Mouse (Mus musculus) gastrocnemius, adult 8-10 months (tissue): ENCODE results near the gene Dzip1. TPM values are rescaled to one million over a fixed set of nuclear protein-coding genes. Genes with fewer than 3 reads are reported as not detected.

Experiments
- DNase-seq, 2 experiments: peaks; one replicate each; pipeline ENCODE4 v3.0.0; 2022; ENCODE audit warnings: low spot score in 2 of 2
- total RNA-seq, 4 experiments: library from RNA; stranded (reverse); gene quantifications; 2 replicates each; pipeline ENCODE4 v1.2.4; 2022

Dzip1 gene
- total RNA-seq, 4 experiments from 2014 or later: 1.4 to 1.7 (median 1.6) TPM

DNA sequence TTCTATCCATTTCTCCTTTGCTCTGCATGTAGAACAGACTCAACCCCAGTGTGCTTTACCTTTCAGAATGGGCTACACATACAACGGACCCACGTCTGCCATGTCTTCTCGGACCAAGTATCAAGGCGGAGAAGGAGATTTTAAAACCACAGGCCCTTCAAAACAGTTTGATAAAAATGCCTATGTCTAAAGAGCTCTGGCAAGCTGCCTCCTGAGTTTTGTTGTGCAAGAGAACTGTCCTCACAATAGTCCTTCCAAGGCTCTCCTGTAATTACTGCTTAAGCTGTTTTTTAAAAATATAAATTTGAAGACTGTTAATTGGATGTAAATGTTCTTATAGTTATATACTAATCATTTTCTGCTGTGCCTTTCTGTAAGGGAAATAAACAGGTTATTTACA lies 51.1 kb downstream of the Dzip1 start:
- no peak for DNase-seq

DNA sequence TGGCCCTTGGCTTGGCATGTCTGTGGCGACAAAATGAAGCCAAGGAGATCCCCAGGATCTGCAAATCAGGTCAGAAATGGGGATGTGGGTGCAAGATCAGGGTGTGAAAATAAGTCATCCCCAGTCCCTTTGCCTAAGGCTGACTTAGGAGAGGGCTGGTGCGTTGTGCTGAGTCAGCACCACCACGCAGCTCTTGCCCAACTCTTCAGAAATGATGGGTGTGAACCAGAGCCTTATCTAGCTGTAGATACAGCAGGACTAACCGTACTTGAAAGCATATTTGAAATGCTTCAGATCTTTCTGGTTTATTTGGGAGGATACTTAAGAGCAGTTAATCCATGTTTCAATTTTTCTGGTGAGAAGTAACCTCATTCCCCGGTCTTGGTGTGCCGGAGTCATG lies 55.5 kb downstream of the Dzip1 start:
- no peak for DNase-seq

DNA sequence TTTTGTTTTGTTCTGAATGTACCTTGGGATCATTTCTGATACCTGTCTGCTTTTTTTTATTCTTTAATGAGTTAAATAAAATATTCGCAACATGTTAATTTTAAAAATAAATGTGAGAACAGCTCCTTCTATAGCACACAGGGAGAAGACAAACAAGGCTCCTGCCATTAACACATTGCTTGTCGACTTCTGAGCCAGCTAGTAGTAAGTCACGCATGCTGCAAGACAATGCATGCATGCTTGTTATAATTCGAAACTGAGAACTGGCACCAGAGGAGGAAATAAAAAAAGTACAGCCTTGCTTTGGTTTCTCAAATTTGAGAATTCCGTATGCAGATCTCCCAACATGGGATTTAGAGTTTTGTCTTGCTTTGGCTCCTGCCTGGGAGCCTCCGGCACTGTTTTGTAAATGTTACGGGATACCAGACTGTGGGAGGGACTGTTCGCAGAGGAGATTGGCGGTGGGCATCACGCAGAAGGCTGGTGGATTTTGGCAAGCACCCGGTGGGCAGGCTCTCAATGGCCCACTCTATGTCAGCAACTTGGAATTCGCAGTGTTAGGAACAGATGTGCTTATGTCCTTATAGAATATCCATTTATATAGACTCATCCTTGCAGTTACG lies 57.0 kb downstream of the Dzip1 start:
- no peak for DNase-seq

DNA sequence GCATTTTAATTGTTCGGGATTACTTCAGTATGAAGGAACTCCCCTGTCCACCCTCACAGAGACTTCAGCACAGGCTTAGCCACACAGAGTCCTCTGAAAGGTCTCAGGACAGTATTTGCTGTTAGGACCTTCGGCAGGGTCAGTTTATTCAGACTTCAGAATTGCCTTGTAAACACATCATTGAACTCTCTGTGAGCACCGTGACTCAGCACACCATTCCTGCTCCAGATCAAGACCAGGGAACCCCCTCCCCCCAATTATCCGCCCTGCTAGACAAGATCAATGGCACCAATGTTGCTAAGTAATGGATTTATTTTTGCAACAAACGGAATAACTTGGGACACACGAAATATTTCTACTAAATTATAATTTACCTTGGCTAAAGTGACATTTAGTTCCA lies 57.9 kb downstream of the Dzip1 start:
- no peak for DNase-seq

DNA sequence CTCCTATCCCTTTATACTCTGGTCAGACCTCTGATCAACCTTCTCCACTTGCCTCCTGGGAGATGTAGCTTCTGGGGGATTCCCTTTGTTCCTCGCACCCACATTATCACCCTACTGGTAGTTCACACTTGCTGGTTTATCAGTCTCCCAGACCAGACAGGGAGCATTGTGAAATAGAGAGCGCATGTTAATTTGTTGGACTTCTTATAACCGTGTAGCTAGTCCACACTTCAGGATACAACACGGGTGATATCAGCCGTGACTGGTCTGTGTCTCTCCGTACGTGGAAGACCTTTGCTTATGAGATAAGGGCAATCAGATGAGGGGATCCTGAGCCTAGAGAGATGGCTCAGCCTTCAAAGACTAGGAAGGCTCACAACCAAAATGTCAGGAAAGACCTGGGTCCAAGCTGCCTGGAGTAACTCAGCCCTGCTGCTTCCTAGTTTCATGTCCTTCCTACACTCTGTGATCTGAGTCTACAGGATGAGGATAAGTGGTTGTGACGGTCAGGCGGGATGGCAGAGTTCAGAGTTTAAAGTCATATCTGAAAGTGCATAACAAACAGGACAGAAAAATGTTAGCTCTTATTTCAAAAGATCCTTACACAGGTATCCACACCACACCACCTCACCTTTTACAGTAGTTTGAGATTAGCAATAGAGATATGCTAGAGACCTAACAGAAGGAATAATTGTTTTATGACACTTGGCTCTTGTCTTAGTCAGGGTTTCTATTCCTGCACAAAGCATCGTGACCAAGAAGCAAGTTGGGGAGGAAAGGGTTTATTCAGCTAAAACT lies 59.0 kb downstream of the Dzip1 start:
- no peak for DNase-seq

DNA sequence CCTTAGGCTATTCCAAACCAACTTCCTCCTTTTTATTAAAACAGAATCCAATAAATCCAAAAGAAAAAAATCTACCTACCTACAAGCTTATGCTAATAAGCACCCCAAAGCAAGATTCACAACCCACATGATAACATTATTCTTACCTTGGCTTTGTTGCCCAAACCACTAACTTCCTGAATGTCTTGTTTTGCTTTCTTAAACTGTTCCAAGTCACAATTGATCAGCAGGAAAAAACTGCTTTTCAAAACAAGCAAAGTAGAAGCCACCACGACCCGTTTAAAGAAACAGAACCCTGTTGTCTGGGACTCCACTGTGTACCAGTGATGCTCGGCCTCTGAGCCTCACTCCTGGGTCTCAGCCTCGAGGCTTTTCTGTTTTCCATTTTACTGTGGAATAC lies 60.4 kb downstream of the Dzip1 start:
- no peak for DNase-seq

DNA sequence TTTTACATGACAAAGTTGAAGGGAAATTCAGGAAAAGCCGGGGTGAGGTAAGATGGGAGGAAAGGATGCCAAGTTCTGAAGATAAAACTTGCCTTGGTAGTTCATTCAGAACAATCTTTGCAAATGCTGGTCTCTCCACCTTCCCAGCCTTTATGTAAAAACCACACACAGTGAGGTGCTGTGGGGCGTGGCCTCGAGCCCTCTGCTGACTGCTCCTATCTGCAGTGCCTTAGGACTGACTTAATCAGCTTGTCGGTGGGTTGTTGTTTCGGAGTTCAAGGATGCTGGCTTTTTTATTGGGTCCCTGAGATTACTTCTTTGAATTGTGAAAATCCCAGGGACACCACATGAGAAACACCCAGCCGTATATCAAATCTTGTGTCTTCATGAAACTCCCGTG lies 63.0 kb downstream of the Dzip1 start:
- no peak for DNase-seq

DNA sequence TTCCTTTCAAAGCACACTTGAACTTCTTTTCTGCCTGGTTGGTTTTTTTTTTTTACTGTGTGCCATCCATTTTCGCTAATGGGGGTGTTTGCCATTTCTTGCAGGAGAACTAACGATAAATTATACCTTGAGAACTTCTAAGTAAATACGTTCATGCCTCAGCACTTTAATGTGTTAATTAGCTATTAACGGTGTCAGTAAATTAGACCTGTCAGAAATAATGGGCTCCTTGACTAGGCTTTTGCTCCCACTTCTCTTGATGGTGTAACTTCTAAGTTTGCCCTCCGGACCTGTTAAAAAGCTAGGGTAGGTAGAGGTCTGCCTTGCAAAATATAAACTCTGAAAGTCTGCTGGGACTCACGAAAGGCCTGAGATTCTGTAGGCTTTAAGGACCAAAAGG lies 66.9 kb downstream of the Dzip1 start:
- no peak for DNase-seq

DNA sequence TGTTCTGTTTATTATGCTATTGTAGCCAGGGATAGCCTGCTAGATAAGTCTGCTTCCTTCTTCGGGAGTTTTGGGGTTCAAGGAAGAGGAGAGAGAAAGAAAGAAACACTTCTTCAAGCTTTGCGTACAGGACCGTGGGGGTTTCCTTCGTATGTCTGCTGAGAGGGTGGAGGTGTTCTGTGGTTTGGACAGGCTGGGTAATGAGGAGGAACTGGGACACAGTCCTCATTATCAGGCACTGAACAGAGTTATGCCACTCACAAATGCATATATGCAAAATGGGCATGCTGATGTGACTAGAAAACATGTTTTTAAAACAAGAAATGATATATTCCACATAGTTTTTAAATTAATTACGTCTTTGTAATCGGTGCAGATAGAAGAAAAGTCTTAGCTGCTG lies 68.7 kb downstream of the Dzip1 start:
- no peak for DNase-seq

DNA sequence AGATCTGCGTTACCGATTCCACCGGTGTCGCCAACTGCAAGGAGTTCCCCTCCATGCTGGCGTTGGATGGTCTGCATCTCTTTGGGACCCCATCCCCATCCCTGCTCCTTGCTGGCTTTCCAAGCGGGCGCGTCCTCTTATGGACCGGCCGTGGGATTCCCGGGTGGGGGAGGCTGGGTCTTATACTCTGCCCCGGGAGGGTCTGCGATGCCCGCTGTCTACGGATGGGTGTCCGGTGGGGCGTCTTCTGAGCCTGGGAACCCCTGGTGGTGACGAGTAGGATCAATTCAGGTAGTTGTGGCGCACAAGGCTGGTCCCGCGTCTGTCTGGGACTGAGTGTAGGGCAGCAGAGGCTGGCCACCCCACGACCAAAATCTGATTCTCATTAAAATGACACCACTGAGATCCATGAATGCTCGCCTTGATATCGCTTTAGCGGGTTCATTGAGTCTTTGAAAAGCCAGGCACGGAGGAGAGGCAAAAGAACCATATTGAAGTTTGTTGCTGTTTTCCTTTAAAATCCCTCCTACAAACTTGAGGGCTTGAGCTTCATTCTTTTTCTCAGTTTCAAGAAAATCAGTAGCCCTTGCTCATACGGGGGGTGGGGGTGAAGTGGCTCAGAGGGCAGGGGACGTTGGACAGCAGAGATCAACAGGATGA lies 70.0 kb downstream of the Dzip1 start:
- no peak for DNase-seq

DNA sequence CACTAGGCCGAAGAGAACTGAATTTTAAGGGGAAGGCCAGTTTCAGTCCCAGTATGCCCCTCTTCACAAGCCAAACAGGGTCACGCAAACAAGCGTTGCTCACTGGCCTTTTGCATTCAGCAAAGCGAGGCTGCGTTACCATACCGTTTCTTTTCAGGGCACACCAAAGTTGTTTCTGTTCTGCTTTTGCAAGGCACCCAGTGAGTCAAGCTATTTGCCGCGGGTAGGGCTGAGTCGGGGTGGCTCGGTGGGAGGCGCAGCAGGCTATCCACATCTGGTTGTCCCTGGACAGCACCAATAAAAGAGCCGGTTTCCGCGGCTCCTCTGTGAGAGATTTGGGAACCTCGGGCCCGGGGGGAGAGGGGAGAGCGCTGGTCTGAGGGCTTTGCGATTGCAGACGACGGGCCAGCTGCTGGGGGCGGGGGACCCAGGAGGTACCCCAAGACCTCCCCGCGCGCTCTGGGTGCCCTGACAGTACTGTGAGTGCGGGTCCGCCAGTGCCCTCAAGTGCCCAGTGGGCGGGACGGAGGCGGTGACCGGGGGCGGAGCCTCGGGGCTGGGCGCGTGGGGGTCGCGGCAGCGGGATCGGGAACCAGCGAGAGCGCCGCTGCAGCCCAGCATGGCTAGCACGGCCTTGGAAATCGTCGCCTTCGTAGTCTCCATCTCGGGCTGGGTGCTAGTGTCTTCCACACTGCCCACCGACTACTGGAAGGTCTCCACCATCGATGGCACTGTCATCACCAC lies 70.7 kb downstream of the Dzip1 start:
- peak in 1 of 2 experiments; percentile 5 for DNase-seq

DNA sequence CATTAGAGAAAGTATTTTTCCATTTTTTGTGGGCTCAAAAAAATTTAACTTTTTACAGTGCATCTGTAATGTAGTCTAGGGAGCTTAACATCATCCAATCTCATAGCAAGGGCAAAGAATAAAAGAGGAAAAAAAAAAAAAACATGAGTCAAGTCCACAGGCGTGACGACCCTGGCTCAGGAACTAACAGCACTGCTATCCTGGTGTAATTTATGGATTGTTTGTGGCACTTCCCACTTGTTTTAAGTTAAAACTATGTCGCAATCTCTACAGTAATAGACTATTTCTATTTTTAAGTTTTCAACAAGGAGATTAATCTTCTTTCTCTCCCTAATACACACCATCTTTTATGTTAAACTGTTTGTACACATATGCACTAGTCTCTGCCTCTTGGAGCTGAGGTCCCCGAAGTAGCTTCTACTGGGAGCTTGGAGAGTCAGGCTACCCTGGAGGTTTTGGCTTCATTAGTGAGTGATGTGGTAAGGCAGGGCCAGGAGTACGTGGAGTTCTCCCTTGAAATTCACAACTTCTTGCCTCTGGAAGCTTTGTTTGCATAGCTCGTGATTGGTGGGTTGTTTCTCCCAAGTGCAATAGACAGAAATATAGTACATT lies 73.7 kb downstream of the Dzip1 start:
- no peak for DNase-seq

DNA sequence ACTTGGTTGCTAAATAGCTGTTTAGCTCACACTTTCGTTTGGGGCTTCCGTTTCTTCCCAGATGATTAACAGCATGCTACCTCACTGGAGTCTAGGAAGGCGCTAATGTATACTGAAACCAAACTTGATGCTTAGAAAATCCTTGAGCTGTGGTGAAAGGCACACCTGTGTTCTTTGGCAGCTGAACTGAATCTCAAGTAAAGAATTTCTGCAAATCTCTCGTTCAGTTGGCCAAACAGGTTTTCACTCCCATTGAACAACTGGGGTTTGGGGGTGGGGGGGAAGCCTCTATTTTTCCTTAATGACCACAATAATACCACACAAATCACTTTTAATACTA lies 74.6 kb downstream of the Dzip1 start:
- DNase-seq: no peak

DNA sequence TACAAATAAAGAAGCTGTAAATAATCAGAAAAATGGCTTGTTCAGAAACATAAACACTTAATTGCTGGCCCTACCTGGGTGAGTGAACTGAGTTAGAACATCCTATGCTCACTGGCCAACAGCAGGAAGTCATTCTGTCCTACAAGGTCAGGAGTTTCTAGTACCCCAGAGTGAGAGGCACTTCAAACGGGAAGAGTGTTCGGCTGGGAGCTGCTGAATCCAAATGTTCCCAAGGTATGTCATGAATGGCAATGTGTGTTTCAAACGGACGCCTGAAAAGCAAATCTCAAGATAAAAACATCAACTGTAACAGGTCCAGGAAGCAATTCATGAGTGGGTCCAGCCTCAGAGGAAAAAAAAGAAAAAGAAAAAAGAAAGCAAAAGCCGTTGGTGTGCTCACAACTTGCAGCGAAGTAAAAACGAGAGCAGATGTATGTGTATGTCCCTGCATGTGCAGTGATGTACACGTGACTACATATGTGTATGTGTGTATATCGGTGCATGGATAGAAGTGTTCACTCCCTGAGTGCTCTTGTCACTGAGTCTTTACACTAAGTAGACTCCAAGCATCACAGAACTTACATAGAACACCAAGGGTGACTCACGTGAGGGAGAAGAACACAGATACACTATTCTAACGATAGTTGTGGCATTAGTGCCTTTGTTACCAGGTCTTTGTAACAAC lies 75.1 kb downstream of the Dzip1 start:
- no peak for DNase-seq

DNA sequence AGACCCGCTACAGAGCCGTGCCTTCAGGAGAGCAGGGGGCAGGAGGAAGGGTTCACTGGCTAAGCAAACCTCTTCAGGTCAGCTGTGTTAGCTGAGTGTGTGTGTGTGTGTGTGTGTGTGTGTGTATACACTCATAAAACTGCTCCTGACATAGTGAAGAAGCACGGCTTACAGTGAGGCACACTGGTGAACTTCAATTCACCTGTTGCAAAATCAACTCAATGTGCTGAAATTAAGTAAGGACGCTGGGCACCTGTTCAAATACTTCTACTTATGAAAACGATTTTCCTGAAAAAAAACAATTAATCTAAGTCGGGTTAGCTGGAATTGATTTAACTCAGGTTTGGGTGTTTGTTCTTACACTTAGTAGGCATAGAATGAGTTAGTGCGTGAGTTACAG lies 77.1 kb downstream of the Dzip1 start:
- DNase-seq: no peak

DNA sequence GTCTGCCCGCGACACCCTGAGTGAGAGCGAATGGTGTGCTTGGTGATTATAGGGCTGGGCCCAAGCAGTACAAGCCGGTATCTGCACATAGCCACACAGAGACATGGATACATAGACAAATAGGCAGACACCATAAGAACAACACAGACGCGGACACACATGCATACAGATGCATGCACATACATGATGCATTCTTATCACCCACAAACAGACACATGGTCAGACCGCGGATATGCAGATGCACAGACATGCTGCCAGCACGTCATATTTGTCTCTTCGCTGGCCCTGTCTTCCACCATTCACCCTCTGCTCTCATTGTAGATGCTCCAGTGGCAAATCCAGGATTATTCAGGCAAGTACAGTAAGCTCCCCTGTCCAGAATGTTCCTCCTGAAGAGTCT lies 78.4 kb downstream of the Dzip1 start:
- no peak for DNase-seq

DNA sequence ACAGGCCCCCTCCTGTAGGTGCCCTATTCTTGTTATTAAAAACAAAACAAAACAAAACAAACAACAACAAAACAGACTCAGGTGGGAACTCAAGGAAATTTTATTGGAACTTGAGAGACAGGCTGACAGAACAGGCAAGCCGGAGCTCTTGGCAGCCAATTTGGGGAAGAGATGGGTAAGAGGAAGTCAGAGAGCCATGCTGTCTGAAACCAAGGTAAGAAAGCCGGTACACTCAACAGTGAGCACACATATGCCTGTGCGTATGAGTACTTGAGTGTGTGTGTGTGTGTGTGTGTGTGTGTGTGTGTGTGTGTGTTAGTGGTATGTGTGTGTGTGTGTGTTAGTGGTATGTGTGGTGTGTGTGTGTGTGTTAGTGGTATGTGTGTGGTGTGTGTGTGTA lies 82.9 kb downstream of the Dzip1 start:
- DNase-seq: no peak

DNA sequence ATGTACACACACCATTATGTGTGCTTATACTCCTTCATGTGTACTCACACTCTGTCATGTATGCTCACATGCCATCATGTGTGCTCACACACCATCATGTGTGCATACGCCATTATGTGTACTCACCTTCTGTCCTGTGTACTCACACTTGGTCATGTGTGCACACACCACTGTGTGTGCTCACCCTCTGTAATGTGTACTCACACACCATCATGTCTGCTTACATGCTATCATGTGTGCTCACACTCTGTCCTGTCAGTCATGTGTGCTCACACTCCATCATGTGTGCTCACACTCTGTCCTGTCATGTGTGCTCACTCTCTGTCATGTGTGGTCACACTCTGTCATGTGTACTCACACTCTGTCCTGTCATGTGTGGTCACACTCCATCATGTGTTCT lies 85.2 kb downstream of the Dzip1 start:
- DNase-seq: no peak

DNA sequence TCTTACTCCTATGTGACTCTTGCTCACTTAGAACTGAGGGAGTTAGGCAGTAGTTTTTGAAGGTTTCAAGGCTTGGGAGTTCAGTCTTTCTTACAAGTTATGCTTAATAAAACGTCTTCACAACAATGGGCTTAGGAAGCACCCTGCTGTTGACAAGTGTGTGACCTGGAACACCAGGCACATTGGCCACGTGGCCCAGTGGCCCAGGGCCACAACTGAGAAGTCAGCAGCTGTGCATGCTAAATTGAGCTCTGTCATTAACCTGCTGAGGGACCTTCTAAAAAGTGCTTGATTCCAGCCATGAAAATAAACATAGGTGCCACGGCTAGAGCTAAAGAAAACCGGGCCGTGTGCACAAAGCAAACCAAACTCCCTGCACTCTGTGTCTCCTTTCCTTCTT lies 85.8 kb downstream of the Dzip1 start:
- DNase-seq: peak; percentile 15 to 30

DNA sequence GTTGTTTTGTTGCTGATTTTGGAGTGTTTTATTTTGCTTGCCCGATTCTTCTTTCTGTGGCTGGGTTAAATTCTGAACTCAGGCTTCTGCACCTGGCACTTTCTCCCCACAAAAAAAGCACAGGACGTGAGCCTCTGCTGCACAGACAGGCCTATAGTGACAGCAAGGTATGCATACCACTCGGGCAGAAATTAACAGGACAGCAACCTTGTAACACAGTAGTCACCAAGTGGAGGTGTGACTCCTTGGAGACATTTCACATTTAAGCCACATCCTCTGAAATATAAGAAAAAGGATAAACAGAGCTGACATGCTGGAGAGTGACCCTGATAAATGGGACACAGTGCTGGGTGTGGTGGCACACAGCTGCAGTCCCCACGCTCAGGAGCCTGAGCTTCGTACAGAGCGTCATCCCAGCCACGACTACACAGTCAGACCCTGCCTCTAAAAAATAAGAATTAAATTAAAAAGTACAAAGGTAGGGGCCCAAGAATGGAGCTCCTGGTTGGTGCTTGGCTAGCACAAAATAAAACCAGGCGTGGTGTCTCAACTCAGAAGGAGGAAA lies 86.6 kb downstream of the Dzip1 start:
- no peak for DNase-seq

DNA sequence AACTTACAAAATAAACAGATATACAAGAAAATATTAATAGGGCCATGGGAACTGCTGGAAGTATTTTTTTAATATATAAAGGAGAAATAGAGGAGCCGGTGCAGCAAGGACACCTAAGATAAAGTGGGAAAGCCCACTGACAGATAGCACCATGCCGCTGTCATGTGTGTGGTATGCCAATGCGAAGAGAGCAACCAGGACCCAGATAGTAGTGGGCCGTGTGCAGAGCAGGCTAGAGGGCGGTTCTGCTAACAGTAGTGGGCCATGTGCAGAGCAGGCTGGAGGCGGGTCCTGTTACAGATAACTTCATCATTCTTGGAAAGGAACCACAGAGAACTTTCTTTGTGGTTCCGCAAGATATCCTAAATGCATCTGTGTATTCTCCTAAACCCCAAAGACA lies 88.5 kb downstream of the Dzip1 start:
- DNase-seq: no peak
